Mouse (Mus musculus): ENCODE results near the gene Sertad3.
"Not testable (repeated sequence)": the region's sequence is repeated elsewhere in the genome, so short reads cannot be mapped to it uniquely, and the experiment has no call there.

Gene Sertad3

GRCm38 (mm10) chr7:27493450-27493849, 19.9 kb downstream of the Sertad3 start:
- DNase-seq: no peak

- not testable (repeated sequence) for DNase-seq
Observed at GRCm38 (mm10) chr7:27494659-27495367, 21.2 kb downstream of the Sertad3 start.

DNA sequence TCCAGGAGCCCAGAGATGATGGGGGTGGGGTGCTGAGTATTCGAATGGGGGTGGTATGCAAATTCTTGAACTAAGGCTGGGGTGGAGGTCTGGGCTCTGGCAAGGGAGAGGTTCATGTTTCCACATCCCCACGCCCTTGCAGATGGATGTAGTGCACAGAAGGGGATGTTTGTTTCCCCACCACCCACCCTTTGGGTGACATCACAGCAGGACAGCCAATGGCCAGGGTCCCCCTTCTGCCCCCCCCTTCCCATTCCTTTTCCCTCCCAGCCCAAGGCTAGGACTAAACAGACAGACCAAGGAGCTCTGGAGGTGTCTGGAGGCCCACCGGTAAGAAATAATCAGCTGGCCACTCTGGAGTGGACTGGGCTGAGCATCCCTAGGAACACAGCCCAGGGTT, 25.5 kb downstream of the Sertad3 start, which contains the start of gene Prx:
Prx (plus strand) TSS at position 289 of the 400 bp plus-strand sequence.
- no peak for DNase-seq

GRCm38 (mm10) chr7:27501620-27502019, 28.1 kb downstream of the Sertad3 start:
- peak; percentile 48 for DNase-seq

DNA sequence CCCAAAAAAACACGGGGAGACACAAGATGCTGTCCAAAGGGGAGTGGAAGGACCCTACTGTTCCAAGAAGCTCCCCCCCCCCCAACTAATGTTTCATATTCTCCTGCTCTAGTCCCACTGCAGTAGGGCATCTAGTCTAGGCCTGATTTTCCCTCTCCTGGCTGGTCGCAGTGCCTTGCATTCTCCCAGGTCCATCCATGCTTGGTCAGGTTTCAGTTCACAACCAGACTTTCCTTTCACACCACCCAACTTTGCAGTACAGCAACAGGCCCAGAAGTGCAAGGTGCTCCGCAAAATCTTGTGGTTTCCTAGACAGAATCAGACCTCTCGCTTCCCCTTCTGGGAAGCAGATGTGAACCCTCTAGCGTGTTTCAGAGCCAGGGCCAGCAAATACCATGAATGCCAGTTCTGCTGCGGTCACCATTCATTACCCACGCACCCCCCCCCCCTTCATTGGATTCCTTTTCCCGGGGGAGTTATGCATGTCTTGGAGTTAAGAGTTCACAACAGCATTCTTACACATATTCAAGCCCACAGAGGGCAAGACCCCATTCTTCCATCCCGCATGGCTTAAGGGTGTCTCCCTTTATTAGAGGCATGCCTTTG, 33.3 kb downstream of the Sertad3 start:
- no peak for DNase-seq

DNA sequence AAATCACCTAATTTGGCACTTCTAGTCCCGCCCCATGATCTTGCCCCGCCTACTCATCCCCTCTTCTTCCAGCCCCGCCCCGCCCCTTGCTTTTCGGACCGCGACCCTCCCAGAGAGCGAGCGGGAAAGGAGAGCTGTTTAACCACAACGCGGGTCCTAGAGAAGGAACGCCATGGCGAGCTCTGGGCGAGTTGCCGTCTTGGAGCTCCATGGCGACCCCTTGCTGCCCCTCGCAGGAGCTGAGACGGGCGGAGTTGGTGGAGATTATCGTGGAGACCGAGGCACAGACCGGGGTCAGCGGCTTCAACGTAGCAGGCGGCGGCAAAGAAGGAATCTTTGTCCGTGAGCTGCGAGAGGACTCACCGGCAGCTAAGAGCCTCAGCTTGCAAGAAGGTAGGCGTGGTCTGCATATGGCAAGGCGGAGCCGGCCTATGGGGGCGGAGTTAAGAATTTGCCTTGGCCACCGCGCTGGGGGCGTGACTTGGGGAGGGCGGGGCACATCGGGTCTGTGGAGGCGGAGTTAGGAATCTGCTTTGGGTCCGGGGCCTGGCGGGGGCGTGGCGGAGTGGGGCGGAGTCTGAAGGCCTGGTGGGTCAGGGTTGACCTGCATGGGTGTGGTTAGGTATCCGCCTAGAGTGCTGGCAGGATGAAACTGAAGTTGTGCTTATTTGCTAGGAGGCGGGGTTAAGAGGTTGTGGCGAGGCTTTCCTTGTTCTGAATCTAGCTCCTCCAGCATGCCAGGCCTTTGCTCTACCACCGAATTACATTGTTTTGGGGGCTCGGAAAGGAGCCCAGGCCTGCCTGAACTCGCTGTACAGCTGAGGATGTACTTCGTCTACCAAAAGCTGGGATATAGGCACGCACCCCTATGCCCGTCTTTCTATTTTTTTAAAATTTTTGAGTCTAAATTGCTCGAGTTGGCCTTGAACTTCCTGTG, 34.4 kb downstream of the Sertad3 start:
- DNase-seq: peak; percentile 98

DNA sequence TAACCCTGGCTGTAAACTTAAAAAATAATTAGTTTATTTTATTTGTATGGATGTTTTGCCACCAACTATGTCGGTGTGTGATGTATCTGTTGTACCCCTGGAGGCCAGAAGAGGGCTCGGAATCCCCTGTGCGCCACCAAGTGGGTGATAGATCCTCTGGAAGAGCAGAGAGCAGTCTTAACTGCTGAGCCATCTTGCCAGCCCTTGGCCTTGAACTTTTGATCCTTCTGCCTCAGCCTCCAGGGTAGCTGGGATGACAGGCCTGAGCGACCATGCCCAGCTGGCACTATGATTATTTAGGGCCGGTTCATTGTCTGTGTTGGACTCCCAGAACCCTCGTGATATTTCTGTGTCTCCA, 35.1 kb downstream of the Sertad3 start:
- DNase-seq: peak; percentile 62

GRCm38 (mm10) chr7:27510809-27511208, 37.2 kb downstream of the Sertad3 start:
- no peak for DNase-seq

GRCm38 (mm10) chr7:27514961-27515360, 41.4 kb downstream of the Sertad3 start:
- no peak for DNase-seq

DNA sequence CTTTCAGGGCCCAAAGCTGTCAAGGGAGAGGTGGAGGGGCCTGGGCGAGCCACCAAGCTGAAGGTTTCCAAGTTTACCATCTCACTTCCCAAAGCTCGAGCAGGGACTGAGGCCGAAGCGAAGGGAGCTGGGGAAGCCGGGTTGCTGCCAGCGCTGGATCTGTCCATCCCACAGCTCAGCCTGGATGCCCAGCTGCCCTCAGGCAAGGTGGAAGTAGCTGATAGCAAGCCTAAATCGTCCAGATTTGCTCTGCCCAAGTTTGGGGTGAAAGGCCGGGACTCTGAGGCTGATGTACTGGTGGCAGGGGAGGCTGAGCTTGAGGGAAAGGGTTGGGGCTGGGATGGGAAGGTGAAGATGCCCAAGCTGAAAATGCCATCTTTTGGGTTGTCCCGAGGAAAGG, 44.7 kb downstream of the Sertad3 start:
- no peak for DNase-seq

DNA sequence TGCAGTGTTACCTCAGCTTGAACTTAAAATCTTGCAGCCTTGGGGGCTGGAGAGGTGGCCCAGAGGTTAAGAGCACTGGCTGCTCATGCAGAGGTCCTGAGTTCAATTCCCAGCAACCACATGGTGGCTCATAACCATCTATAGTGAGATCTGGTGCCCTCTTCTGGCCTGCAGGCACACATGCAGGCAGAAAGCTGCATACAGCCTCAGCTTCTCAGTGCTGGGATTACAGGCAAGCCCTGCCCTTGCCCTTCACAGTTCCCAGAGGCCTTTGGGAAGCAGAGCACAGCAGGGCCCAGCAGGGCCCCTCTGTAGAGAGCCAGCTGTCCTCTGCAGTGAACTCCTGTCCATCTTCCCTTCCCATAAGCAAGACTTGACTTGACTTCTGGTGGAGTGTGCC, 46.5 kb downstream of the Sertad3 start:
- DNase-seq: no peak

DNA sequence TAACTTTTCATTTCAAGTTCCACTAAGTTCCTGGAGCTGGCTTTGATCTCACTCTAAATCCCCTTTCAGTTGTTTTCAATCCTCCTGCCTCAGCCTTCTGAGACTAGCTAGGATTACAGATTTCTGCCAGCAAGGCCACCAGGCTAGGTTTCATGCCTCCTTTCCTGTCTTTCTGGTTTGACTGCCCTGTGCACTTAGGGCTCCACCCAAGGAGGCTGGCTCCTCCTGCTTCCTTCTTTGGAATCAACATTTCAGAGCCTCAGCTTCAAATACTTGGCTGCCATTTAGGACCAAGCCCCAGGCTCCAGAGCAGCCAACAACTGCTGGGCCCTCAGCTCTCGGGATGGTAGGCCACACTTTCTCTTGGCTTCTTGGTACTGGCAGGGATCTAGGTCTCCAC, 47.0 kb downstream of the Sertad3 start:
- no peak for DNase-seq

- no peak for DNase-seq
Observed at GRCm38 (mm10) chr7:27522967-27523366, 49.4 kb downstream of the Sertad3 start, which contains the start of gene Hipk4. Gene Hipk4, plus strand, starts transcription at chr7:27523267.

DNA sequence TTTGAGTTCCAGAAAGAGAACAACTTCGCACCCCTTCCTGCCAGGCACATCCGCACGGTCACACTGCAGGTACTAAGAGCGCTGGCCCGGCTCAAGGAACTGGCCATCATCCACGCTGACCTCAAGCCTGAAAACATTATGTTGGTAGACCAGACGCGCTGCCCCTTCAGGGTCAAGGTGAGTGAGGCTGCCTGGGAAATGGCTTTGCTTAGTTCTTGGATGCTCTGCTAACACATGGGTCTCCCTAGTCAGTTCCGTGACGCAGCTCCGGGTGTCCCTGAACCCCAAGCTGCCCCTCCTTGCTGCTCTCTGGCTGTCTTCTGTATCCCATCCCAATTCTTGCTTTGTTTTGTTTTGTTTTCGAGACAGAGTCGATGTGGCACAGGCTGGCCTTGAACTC, 50.2 kb downstream of the Sertad3 start:
- no peak for DNase-seq

DNA sequence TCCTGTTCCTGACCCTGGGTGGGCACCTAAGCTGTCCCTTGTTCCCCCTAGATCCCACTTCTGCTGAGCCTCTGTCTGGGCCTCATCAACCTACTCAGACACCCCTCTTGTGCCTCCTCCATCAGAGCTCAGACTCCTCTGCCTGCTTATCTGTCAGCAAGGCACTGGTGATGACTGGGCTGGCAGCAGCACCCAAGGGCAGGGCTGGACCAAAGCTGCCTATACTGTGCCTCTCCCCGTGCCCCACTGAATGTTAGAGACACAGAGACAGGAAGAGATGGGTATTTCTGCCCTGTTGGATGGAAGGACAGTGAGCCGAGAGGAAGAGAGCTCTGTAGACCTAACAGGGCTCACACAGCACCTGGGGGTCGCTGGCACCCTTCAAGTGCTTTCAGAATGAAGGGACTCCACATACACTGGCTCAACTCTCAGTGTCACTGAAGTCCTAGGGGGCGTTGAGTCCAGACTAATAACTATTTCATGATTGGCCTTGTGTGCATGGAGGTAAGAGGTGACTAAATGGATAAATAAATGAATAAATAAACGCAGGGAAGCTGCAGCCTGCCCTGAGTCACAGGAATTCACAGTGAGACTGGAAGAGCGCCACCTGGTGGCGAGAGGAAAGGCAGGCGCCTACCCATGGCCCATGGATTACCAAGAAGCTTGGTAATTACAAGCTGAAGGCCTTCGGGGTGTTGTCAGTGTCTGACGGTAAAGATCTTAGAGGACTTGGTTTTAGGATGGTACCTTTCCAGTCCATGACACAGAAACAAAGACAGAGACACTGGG, 52.7 kb downstream of the Sertad3 start:
- DNase-seq: peak; percentile 56
